Mouse (Mus musculus): ENCODE measurements around the gene Gse1.

Gene Gse1

GRCm38 (mm10) chr8:120270449-120270848, 42.2 kb downstream of the Gse1 start:
- DNase-seq (ENCODE audit: extremely low read depth, low read depth): no peak

GRCm38 (mm10) chr8:120273430-120273829, 45.2 kb downstream of the Gse1 start:
- DNase-seq (ENCODE audit: extremely low read depth, low read depth): no peak

- DNase-seq (ENCODE audit: extremely low read depth, low read depth): peak; percentile 76
These were observed 48.0 kb downstream of the Gse1 start for GRCm38 (mm10) chr8:120276051-120276890.

GRCm38 (mm10) chr8:120276891-120277426, 48.7 kb downstream of the Gse1 start:
- no peak for DNase-seq (ENCODE audit: extremely low read depth, low read depth)

GRCm38 (mm10) chr8:120278009-120278408, 49.8 kb downstream of the Gse1 start:
- DNase-seq (ENCODE audit: extremely low read depth, low read depth): no peak

GRCm38 (mm10) chr8:120279418-120279817, 51.2 kb downstream of the Gse1 start:
- no peak for DNase-seq (ENCODE audit: extremely low read depth, low read depth)

- DNase-seq (ENCODE audit: extremely low read depth, low read depth): peak; percentile 67
These were observed 53.2 kb downstream of the Gse1 start for GRCm38 (mm10) chr8:120281487-120281886.

- DNase-seq (ENCODE audit: extremely low read depth, low read depth): no peak
These were observed 54.2 kb downstream of the Gse1 start for GRCm38 (mm10) chr8:120282465-120282864.

- DNase-seq (ENCODE audit: extremely low read depth, low read depth): no peak
These were observed 56.0 kb downstream of the Gse1 start for GRCm38 (mm10) chr8:120284265-120284664.

GRCm38 (mm10) chr8:120285033-120285432, 56.8 kb downstream of the Gse1 start:
- peak; percentile 62 for DNase-seq (ENCODE audit: extremely low read depth, low read depth)

GRCm38 (mm10) chr8:120285878-120286277, 57.6 kb downstream of the Gse1 start:
- DNase-seq (ENCODE audit: extremely low read depth, low read depth): no peak

- DNase-seq (ENCODE audit: extremely low read depth, low read depth): peak; percentile 86
These were observed 60.1 kb downstream of the Gse1 start for GRCm38 (mm10) chr8:120288122-120288908.

GRCm38 (mm10) chr8:120289191-120289590, 60.9 kb downstream of the Gse1 start:
- DNase-seq (ENCODE audit: extremely low read depth, low read depth): no peak

GRCm38 (mm10) chr8:120289698-120290181, 61.5 kb downstream of the Gse1 start:
- DNase-seq (ENCODE audit: extremely low read depth, low read depth): no peak

GRCm38 (mm10) chr8:120290614-120291013, 62.4 kb downstream of the Gse1 start:
- no peak for DNase-seq (ENCODE audit: extremely low read depth, low read depth)

- DNase-seq (ENCODE audit: extremely low read depth, low read depth): no peak
These were observed 63.4 kb downstream of the Gse1 start for GRCm38 (mm10) chr8:120291650-120292049.

GRCm38 (mm10) chr8:120292316-120293107, 64.3 kb downstream of the Gse1 start:
- DNase-seq (ENCODE audit: extremely low read depth, low read depth): no peak

GRCm38 (mm10) chr8:120293421-120294357, 65.4 kb downstream of the Gse1 start:
- DNase-seq (ENCODE audit: extremely low read depth, low read depth): peak; percentile 95

- no peak for DNase-seq (ENCODE audit: extremely low read depth, low read depth)
These were observed 67.0 kb downstream of the Gse1 start for GRCm38 (mm10) chr8:120294982-120295870.
